Mouse (Mus musculus): ENCODE results near the gene Hspa12a. TPM values are rescaled to one million over a fixed set of nuclear protein-coding genes. Genes with fewer than 3 reads are reported as not detected.

Gene Hspa12a
- polyA plus RNA-seq, 1 experiment from 2014 or later = 5.0 TPM

DNA sequence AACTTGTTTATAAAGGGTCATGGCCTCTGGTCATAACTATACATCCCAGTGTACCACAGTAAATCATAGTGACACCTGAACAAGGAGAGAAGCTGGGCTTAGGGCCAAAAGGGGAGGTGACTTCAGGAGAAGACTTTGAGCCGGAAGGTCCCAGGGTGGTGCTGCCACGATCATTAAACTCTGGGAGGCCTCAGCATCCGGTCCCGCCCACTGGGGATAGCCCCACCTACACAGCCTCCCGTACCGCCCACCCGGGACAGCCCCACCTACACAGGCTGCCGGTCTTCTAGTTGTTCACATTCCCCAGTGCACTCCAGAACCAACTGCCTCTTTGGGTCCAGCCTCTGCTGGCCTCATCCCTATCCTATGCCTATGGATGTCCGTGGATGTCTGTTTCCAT is 184.0 kb downstream of the Hspa12a start, which contains the start of gene Pnliprp2:
Gene Pnliprp2, plus strand, starts transcription at position 297 of the 400 bp plus-strand sequence.
- 59% methylated on average over 9 of the region's 9 CpGs for WGBS
- no peaks in the 10 kb centered on the region for H3K36me3 ChIP-seq
- H3K27me3 ChIP-seq = 0 out of 2 replicates have a peak, but pooled peaks cover 3% of the 10 kb centered on the region
- peaks cover 12% of the 10 kb centered on the region for H3K4me1 ChIP-seq
- no peak within 1 kb of the TSS for H3K9ac ChIP-seq
- 0 out of 2 replicates have a peak, but pooled peaks cover 2% of the 10 kb centered on the region for H3K9me3 ChIP-seq
- no peak for ATAC-seq (ENCODE audit: low FRiP score, low read depth)
- no peak within 1 kb of the TSS for H3K4me3 ChIP-seq
- no peak within 1 kb of the TSS for H3K27ac ChIP-seq
- no peak within 1 kb of the TSS for H3K4me2 ChIP-seq (replicated peaks)

DNA sequence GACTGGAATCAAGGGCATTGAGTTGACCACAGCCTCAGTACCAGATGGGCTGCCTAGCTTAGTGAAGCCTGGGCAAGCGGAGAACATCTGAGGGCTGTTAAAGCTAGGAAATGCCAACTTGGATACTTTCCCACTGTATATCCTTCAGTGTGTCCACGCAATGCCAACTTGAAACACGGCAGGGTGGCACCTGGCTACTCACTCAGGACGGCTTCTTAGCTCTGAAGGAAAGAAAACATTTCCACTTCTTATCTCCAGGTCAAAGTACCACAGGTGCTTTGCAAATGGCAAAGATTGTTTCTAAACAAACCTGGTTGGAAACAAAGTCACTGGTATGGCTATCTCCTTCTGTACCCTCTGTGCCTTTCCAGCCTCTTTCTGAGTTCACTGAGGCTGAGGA is 184.6 kb downstream of the Hspa12a start:
- Histone ChIP-seq H3K4me3 (no peak overlapping the region), H3K27me3 (0 out of 2 replicates have a peak, but pooled peaks cover 3% of the 10 kb centered on the region), H3K36me3 (no peaks in the 10 kb centered on the region), H3K9ac (no peak overlapping the region), H3K4me1 (peaks cover 6% of the 10 kb centered on the region), H3K27ac (no peak overlapping the region), H3K4me2 (replicated peaks) (no peak overlapping the region), H3K9me3 (peaks cover 6% of the 10 kb centered on the region; the same call in 1 of the 2 replicates)
- no peak for ATAC-seq (ENCODE audit: low FRiP score, low read depth)
- WGBS = 90% methylated on average over 4 of the region's 4 CpGs

DNA sequence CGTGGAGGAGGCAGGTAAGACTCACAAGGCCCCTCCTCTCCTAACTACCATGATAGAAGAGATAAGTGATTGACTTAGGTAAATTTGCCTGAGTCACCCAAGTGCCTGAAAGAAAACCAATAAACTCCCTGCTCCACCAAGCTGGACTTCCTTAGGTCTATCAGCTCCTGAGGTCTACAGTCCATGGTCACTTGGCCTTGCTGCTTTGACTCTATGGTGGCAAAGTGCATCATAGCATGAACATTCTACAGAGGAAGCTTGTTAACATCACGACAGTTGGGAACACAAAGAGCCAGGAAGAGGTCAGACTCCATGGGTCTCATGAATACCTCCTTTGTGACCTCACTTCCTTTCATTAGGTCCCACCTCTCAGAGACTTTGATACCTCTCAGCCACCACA is 191.9 kb downstream of the Hspa12a start:
- H3K27ac ChIP-seq = no peak overlapping the region
- H3K4me1 ChIP-seq = no peaks in the 10 kb centered on the region
- no peaks in the 10 kb centered on the region for H3K27me3 ChIP-seq
- H3K4me2 ChIP-seq (replicated peaks) = no peak overlapping the region
- no peak overlapping the region for H3K4me3 ChIP-seq
- no peak overlapping the region for H3K9ac ChIP-seq
- H3K36me3 ChIP-seq = no peaks in the 10 kb centered on the region
- ATAC-seq (ENCODE audit: low FRiP score, low read depth) = no peak
- H3K9me3 ChIP-seq = peaks cover 6% of the 10 kb centered on the region; the same call in 1 of the 2 replicates
- WGBS = 69% methylated on average over 2 of the region's 2 CpGs

DNA sequence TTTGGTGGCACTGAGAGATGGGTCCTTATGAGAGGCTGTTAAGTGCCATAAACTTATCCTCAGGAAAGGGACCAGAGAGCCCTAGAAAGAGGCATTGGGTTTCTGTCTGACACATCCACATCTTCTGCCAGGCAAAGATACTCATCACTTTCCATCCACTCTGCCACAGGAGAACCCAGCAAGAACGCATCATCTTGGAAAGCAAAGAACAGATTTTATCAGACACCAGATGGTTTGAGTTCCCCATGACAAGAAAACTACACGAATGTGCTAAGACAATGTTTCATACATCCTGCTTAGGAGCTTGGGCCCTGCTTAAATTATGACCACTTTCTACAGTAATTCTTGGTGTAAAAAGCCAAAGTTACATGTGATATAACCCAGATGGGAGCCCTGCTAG is 192.6 kb downstream of the Hspa12a start:
- H3K9me3 ChIP-seq = peaks cover 6% of the 10 kb centered on the region; the same call in 1 of the 2 replicates
- ATAC-seq (ENCODE audit: low FRiP score, low read depth) = no peak
- whole genome bisulfite sequencing = 78% methylated on average over 2 of the region's 2 CpGs
- no peaks in the 10 kb centered on the region for H3K27me3 ChIP-seq
- H3K4me3 ChIP-seq = no peak overlapping the region
- no peak overlapping the region for H3K4me2 ChIP-seq (replicated peaks)
- no peaks in the 10 kb centered on the region for H3K4me1 ChIP-seq
- H3K27ac ChIP-seq = no peak overlapping the region
- no peaks in the 10 kb centered on the region for H3K36me3 ChIP-seq
- no peak overlapping the region for H3K9ac ChIP-seq

- 89% methylated on average over 9 of the region's 9 CpGs for WGBS
- no peaks in the 10 kb centered on the region for H3K4me1 ChIP-seq
- H3K4me2 ChIP-seq (replicated peaks) = no peak overlapping the region
- H3K9ac ChIP-seq = no peak overlapping the region
- no peaks in the 10 kb centered on the region for H3K27me3 ChIP-seq
- H3K9me3 ChIP-seq = no peaks in the 10 kb centered on the region
- no peaks in the 10 kb centered on the region for H3K36me3 ChIP-seq
- ATAC-seq (ENCODE audit: low FRiP score, low read depth) = no peak
- no peak overlapping the region for H3K4me3 ChIP-seq
- H3K27ac ChIP-seq = no peak overlapping the region
These were observed 195.9 kb downstream of the Hspa12a start for GRCm38 (mm10) chr19:58747498-58748000.

Small RNA genes lying within 50 kb of the gene (microRNA-seq; reads per million reads assigned to microRNA genes)
- gene Mir3086 = 4.4 reads per million, percentile 18 among the genes with 10 or more reads in this experiment

Other genes starting within 250 kb of the Hspa12a start
- 0.69 and 10.6 TPM in 2 replicates for gene Pnliprp1, start 214.8 kb downstream of the Hspa12a start, polyA plus RNA-seq (2015; fragmentation: Nextera tagmentation; extraction: Ambion mirVana)
- not detected in 2 replicates for gene Pnliprp2, start 183.9 kb downstream of the Hspa12a start, polyA plus RNA-seq (2015; fragmentation: Nextera tagmentation; extraction: Ambion mirVana)
- not detected in 2 replicates for gene 1700019N19Rik, start 149.2 kb downstream of the Hspa12a start, polyA plus RNA-seq (2015; fragmentation: Nextera tagmentation; extraction: Ambion mirVana)
- 0.37 and 0.42 TPM in 2 replicates for gene Eno4, start 229 bp downstream of the Hspa12a start, polyA plus RNA-seq (2015; fragmentation: Nextera tagmentation; extraction: Ambion mirVana)
- 1.9 and 2.0 TPM in 2 replicates for gene Shtn1, start 132.4 kb upstream of the Hspa12a start, polyA plus RNA-seq (2015; fragmentation: Nextera tagmentation; extraction: Ambion mirVana)
- 0.14 TPM in 1 of 2 replicates, not detected in the other for gene Vax1, start 226.4 kb upstream of the Hspa12a start, polyA plus RNA-seq (2015; fragmentation: Nextera tagmentation; extraction: Ambion mirVana)

All from limb, embryonic 13.5 days (tissue).